Mouse (Mus musculus) G1E (cell line): ENCODE measurements around the gene Rspo1. TPM values are rescaled to one million over a fixed set of nuclear protein-coding genes. Genes with fewer than 3 reads are reported as not detected.
"Not testable (repeated sequence)": the region's sequence is repeated elsewhere in the genome, so short reads cannot be mapped to it uniquely, and the experiment has no call there.

Experiments used
- ATAC-seq: 2 replicates; pipeline ENCODE4 v1.8.0; 2016; ENCODE audit warnings: mild to moderate bottlenecking; ENCODE audit not compliant: insufficient number of reproducible peaks, poor library complexity, low FRiP score, severe bottlenecking; ENCODE audit errors: extremely low read depth
- DNase-seq: peaks from one replicate; pipeline ENCODE4 v3.0.0; 2012; ENCODE audit warnings: low spot score
- H3K27me3 ChIP-seq: 2 replicates; pipeline ENCODE4 v1.6.1; 2012; ENCODE audit warnings: mild to moderate bottlenecking, low read length, inconsistent platforms; ENCODE audit not compliant: insufficient read depth
- H3K36me3 ChIP-seq: replicated peaks from 2 replicates; pipeline ENCODE3; 2012; ENCODE audit warnings: mild to moderate bottlenecking, inconsistent platforms
- H3K4me1 ChIP-seq: 2 replicates; pipeline ENCODE4 v1.6.1; 2012; ENCODE audit warnings: low read depth, low read length, inconsistent platforms, mixed read lengths; ENCODE audit not compliant: insufficient read depth
- H3K4me3 ChIP-seq: 2 replicates; pipeline ENCODE4 v1.5.1; 2012; ENCODE audit warnings: low read depth, mild to moderate bottlenecking, inconsistent platforms, low read length, moderate library complexity, mixed read lengths
- H3K9me3 ChIP-seq: replicated peaks from 2 replicates; pipeline ENCODE4 v1.6.1; 2012; ENCODE audit warnings: inconsistent platforms
- CTCF ChIP-seq: IDR thresholded peaks from 2 replicates; pipeline ENCODE4 v1.5.1; 2012; ENCODE audit warnings: low read depth, low read length, inconsistent platforms, mixed read lengths
- GATA1 ChIP-seq: IDR thresholded peaks from 2 replicates; pipeline ENCODE4 v1.6.1; 2012; ENCODE audit warnings: borderline replicate concordance, low read length, inconsistent platforms, mixed read lengths
- GATA2 ChIP-seq: IDR thresholded peaks from 2 replicates; pipeline ENCODE4 v1.6.1; 2012; ENCODE audit warnings: low read depth, low read length, inconsistent platforms, borderline replicate concordance
- POLR2AphosphoS5 ChIP-seq: IDR thresholded peaks from 2 replicates; pipeline ENCODE4 v1.6.1; 2012; ENCODE audit warnings: low read depth, low read length, inconsistent platforms; ENCODE audit not compliant: insufficient replicate concordance
- TAL1 ChIP-seq: conservative IDR thresholded peaks from 2 replicates; pipeline ENCODE4 v1.6.1; 2012; ENCODE audit warnings: low read depth, low read length, inconsistent platforms, mixed read lengths
- polyA plus RNA-seq: library from polyadenylated mRNA; stranded (reverse); fragments of >175 nt; gene quantifications from 2 replicates; pipeline ENCODE4 v1.2.3, GENCODE M21; 2012
- total RNA-seq, 2 experiments: library from RNA; stranded (forward) in 1 of 2; stranded (reverse) in 1 of 2; fragments of 200-1000 nt in 1 of 2; fragments of >200 nt in 1 of 2; fragmentation: Nextera tagmentation in 1 of 2; gene quantifications; 2 replicates each; pipeline ENCODE4 v1.2.3; 2014 to 2017

Rspo1 gene
- not detected in 2 replicates for total RNA-seq (2014; fragmentation: Nextera tagmentation)
- not detected in 2 replicates for total RNA-seq (2017)
- not detected in 2 replicates for polyA plus RNA-seq

DNA sequence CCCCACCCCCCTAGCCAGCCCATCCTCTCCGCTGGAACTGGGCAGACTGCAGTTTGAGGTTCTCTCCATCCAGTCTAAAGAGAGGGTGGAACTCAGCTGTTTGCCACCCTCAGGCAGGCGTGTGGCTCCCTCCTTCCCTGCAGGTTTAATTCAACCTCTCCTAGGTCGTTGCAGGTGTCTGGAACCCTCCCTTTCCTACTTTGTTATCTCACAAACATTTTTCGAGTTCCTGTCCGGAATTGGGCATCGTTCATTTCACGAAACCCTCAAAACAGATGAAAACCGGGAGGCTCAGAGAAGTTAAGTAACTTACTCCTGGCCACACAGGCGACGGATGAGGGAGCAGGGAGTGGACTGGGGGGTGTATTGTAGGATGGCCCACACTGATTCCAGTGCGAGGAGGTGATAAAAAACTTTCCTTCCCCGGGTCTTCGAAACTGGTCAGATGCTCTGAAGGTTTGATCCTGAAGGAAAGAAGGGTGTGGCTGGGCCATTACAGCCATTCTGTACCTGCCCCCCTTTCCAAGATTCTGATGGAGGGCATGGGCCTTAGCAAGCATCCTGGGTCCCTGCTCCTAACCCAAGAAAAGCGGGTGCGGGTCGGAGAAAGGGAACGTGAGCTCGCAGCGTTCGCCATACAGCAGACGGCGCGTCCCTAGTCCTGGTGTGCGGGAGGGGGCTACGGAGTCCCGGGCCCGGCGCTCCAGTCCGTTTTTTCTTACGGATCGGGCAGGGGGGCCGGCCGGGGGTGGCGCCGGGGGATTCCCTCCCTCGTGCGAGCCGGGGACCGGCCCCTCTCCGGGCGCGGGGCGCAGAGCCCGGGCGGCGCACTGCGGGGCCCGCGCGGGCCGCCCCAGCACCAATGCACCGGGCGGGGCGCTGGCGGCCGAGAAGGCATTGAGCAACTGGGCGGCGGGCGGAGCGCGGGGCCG lies at the start of gene Rspo1:
Gene Rspo1 (plus strand): TSS at position 760 of the 932 bp plus-strand sequence.
- peaks cover 7% of the 10 kb centered on the region for H3K9me3 ChIP-seq
- TF ChIP-seq TAL1 (no peak), POLR2AphosphoS5 (no peak), GATA1 (no peak), GATA2 (no peak), CTCF (no peak)
- no peak within 1 kb of the TSS; the same call in 1 of the 2 replicates for H3K4me3 ChIP-seq
- DNase-seq (no peak), ATAC-seq (no peak)
- no peaks in the 10 kb centered on the region for H3K36me3 ChIP-seq
- H3K27me3 ChIP-seq: peaks cover 21% of the 10 kb centered on the region
- H3K4me1 ChIP-seq: peaks cover 5% of the 10 kb centered on the region

DNA sequence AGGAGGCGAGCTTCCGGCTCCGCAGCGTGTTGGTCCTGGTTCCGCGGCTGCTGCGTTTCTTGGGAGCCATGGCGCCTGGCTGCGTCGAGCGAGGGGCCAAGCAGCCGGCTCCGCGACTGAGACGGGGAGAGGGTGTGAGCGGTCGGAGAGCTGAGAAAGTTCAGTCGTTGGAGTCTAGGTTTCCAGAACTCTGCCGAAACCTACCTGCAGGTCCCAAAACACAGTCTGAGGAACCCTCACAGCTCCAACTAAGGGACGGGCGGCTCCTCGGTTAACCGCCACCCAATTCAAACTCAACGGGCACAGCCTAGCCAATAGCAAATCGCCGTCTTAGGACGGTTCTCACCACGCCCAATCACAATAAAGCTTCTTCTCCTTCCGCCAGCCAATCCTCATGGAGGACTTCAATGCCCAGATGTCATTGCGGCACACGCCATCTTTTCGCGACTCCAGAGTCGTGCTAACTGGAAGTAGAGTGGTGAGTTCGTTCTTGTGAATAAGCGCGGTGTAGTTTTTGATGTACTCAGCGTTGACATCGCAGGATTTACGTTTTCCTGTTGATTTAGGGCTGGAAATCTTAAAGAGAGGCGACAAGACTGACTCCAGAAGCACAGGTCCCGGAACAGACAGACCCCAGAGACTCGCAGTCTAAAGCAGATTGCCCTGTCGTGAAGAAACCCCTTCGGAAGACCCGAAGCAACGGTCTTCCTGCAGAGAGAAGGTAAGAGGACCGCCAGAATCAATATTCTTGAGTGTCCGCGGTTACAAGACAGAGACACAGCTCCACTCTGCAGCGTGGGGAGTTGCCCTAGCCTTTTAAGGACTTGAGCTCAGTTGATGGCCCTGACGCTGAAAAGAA lies 49.4 kb upstream of the Rspo1 start, which contains the start of gene 9930104L06Rik:
Gene 9930104L06Rik (plus strand): TSS at position 436 of the 859 bp plus-strand sequence.
- ATAC-seq (peak; percentile 99), DNase-seq (peak; percentile 96)
- TF ChIP-seq GATA2 (no peak), POLR2AphosphoS5 (no peak; the same call in 1 of the 2 replicates), GATA1 (no peak), CTCF (no peak), TAL1 (no peak)
- Histone ChIP-seq H3K4me3 (peak within 1 kb of the TSS; percentile 100), H3K27me3 (no peaks in the 10 kb centered on the region), H3K9me3 (no peaks in the 10 kb centered on the region), H3K4me1 (peaks cover 28% of the 10 kb centered on the region), H3K36me3 (peaks cover 45% of the 10 kb centered on the region)

DNA sequence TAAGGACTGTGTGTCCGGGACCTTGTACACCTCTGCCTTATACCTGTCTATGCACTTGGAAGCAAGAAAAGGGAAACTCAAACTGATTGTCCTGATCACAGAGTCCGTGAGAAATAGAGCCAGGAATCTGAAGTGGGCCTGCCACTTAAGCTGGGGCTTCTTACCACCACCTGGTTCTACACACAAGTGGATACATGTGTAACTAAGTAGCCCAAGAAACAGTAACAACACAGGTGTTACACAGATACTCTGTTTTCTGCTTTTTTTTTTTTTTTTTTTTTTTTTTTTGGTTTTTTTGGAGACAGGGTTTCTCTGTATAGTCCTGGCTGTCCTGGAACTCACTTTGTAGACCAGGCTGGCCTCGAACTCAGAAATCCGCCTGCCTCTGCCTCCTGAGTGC lies 47.0 kb upstream of the Rspo1 start, which contains the start of gene Cdca8:
Gene Cdca8 (minus strand): TSS at position 101 of the 400 bp plus-strand sequence.
- not testable (repeated sequence) for H3K9me3 ChIP-seq, H3K27me3 ChIP-seq, ATAC-seq, DNase-seq
- peaks cover 69% of the 10 kb centered on the region for H3K36me3 ChIP-seq
- peaks cover 40% of the 10 kb centered on the region for H3K4me1 ChIP-seq
- peak within 1 kb of the TSS; percentile 48; the same call in 1 of the 2 replicates for H3K4me3 ChIP-seq

DNA sequence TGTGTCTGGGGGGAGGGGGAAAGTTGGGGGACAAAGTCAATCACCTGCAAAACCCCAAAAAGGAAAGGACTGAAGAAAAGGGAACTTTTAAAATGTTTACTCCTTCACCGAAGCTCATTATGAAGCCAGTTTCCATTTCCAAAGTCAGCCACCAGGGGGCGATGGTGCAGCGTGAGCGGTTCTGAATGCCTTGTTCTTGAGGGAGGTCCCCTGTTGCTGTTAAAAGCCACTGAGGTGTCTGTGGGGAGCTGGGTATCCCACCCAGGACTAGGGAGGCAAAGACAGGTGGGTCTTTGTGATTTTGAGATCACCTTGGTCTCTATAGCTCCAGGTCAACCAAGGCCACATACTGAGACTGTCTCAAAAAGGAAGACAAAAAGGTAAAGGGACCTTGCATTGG lies 43.2 kb upstream of the Rspo1 start:
- ATAC-seq: peak; percentile 41; the same call in 1 of the 2 replicates
- TF ChIP-seq TAL1 (no peak), CTCF (peak; percentile 88)
- peaks cover 91% of the 10 kb centered on the region for H3K36me3 ChIP-seq
- peak; percentile 61 for DNase-seq
- no peak overlapping the region for H3K4me3 ChIP-seq
- H3K4me1 ChIP-seq: peaks cover 22% of the 10 kb centered on the region
- no peaks in the 10 kb centered on the region for H3K27me3 ChIP-seq
- H3K9me3 ChIP-seq: no peaks in the 10 kb centered on the region

DNA sequence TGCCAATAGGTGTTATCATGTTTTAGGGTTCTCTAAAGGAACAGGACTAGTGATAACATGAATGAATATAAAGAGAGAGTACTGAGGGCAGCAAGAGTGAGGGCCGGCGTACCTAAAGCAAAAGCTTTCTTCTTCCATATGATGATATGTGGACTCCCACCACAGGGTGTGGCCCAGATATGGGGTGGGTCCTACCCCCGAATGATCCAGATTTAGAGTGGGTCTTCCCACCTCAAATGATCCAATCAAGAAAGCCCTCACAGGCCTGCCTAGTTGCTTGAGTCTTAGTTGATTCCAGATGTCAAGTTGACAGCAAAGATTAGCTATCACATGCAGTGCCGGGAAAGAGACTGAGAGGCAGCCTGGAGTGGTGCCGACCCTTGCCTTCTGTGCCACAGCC lies 42.4 kb upstream of the Rspo1 start:
- TF ChIP-seq TAL1 (no peak), GATA1 (no peak), CTCF (no peak), POLR2AphosphoS5 (no peak)
- Histone ChIP-seq H3K36me3 (peaks cover 87% of the 10 kb centered on the region), H3K27me3 (no peaks in the 10 kb centered on the region), H3K9me3 (no peaks in the 10 kb centered on the region), H3K4me3 (no peak overlapping the region), H3K4me1 (peaks cover 14% of the 10 kb centered on the region)
- DNase-seq: no peak
- ATAC-seq: no peak

DNA sequence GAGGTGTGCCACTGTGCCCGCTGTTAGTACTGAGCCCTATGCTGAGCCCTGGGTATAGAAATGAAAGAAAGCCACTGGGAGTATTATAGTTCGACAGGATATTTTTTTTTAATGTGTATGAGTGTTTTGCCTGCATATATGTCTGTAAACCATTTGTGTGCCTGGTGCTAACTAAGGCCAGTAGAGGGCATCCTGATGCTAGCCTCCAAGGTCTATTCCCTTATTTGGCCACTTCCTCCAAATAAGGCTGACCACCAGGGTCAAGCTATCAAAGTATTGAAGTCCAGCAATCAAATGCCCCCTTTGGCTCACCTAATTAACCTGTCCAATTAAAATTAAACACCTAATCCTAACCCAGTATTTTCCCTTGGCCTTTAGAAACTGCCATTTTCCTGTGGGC lies 41.3 kb upstream of the Rspo1 start:
- Histone ChIP-seq H3K27me3 (no peaks in the 10 kb centered on the region), H3K4me1 (peaks cover 13% of the 10 kb centered on the region), H3K9me3 (no peaks in the 10 kb centered on the region), H3K36me3 (peaks cover 76% of the 10 kb centered on the region), H3K4me3 (no peak overlapping the region)
- DNase-seq (no peak), ATAC-seq (no peak)
- no peak for TF ChIP-seq POLR2AphosphoS5
- no peak for TF ChIP-seq CTCF
- no peak for TF ChIP-seq GATA1
- no peak for TF ChIP-seq GATA2
